Mouse (Mus musculus) kidney, adult 2 months (tissue): ENCODE measurements around the gene Kcnb1. TPM values are rescaled to one million over a fixed set of nuclear protein-coding genes. Genes with fewer than 3 reads are reported as not detected.
A peak's percentile ranks its signal among the peaks of the same experiment; 100 is the strongest.

Experiments
- DNase-seq: peaks from one replicate; pipeline ENCODE4 v3.0.0; 2021
- H3K27ac ChIP-seq: fragments of 200-500 bp; 2 replicates; pipeline ENCODE4 v1.5.1; 2012; ENCODE audit warnings: low read depth, low read length, control low read depth, inconsistent platforms; ENCODE audit not compliant: insufficient read depth
- H3K27me3 ChIP-seq: fragments of 200-500 bp; replicated peaks from 2 replicates; pipeline ENCODE4 v1.6.1; 2012; ENCODE audit warnings: mild to moderate bottlenecking, moderate library complexity, low read length, inconsistent platforms; ENCODE audit not compliant: control insufficient read depth, insufficient read depth
- H3K36me3 ChIP-seq: fragments of 200-500 bp; 2 replicates; pipeline ENCODE4 v1.6.1; 2012; ENCODE audit warnings: mild to moderate bottlenecking, moderate library complexity, low read length, inconsistent platforms; ENCODE audit not compliant: control insufficient read depth, insufficient read depth
- H3K4me1 ChIP-seq: fragments of 200-500 bp; 2 replicates; pipeline ENCODE4 v1.6.1; 2011; ENCODE audit warnings: low read length; ENCODE audit not compliant: control insufficient read depth, insufficient read depth
- H3K4me3 ChIP-seq: fragments of 200-500 bp; 2 replicates; pipeline ENCODE4 v1.5.1; 2011; ENCODE audit warnings: mild to moderate bottlenecking, low read depth, low read length, control low read depth; ENCODE audit not compliant: insufficient read depth
- CTCF ChIP-seq: fragments of 200-500 bp; conservative IDR thresholded peaks from 2 replicates; pipeline ENCODE4 v1.5.1; 2011; ENCODE audit warnings: low read depth, mild to moderate bottlenecking, control low read depth, low read length, moderate library complexity, mixed read lengths; ENCODE audit not compliant: insufficient read depth, insufficient read length
- POLR2A ChIP-seq: fragments of 200-500 bp; IDR thresholded peaks from one replicate; pipeline ENCODE4 v1.6.1; 2011; ENCODE audit warnings: low read depth, low read length, control low read depth
- WGBS: fragments of 180-500 bp; shearing (Covaris S2); methylation state at CpG from one replicate; pipeline ENCODE4 v1.1.7; 2018; 5-methylcytosine and 5-hydroxymethylcytosine counted together
- polyA plus RNA-seq: library from polyadenylated mRNA; depleted of rRNA; stranded (reverse); fragments of >200 nt; gene quantifications from 2 replicates; pipeline ENCODE4 v1.2.3, GENCODE M21; 2012; rRNA removed

The Kcnb1 gene
- polyA plus RNA-seq, 1 experiment, result 2.9 TPM

GRCm38 (mm10) chr2:167055386-167055785, 134.6 kb downstream of the Kcnb1 start:
- 26% methylated on average over 15 of the region's 15 CpGs for WGBS
- TF ChIP-seq POLR2A, result no peak
- no peak for TF ChIP-seq CTCF
- Histone ChIP-seq H3K36me3 (peaks cover 18% of the 10 kb centered on the region; the same call in 1 of the 2 replicates), H3K4me3 (no peak overlapping the region), H3K27ac (no peak overlapping the region), H3K27me3 (no peaks in the 10 kb centered on the region), H3K4me1 (peaks cover 23% of the 10 kb centered on the region; the same call in 1 of the 2 replicates)
- peak; percentile 78 for DNase-seq

DNA sequence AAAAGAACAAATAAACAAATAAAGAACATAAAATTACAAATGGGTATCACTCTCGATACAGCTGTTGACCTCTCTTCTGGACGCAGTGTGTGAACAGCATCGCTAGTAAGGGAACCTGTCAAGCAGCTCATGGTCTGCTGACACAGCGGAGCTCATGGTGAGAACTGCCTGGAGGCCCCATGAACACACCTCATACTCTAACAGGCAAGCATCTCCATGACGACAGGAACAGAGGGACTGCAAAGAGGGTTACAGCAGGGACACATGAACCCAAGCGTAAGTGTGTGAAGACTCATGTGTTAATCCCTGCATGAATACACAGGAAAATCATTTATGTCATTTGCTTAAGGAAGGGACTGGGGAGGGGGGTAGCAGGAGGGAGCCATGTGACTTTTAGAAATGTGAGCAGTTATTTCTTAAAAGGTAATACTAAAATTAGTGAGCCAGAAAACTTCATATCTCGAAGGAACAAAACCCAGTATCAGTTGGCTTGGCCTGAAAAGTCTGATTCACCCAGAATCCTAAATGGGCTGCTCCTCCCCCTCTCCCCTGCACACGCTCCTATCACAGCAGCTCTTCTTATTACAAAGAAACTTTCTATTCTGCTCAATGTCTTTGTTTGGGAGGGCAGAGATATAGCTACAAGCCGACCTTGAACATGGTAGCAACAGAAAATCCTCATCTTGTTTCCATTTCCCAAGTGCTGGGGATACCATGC, 136.7 kb downstream of the Kcnb1 start:
- Histone ChIP-seq H3K4me1 (peaks cover 17% of the 10 kb centered on the region; the same call in 1 of the 2 replicates), H3K36me3 (peaks cover 19% of the 10 kb centered on the region), H3K27me3 (no peaks in the 10 kb centered on the region), H3K27ac (no peak overlapping the region), H3K4me3 (no peak overlapping the region)
- no peak for DNase-seq
- TF ChIP-seq POLR2A, result no peak
- TF ChIP-seq CTCF, result no peak
- 32% methylated on average over 9 of the region's 9 CpGs for WGBS

GRCm38 (mm10) chr2:167048698-167049358, 141.1 kb downstream of the Kcnb1 start:
- H3K4me1 ChIP-seq, result peaks cover 2% of the 10 kb centered on the region; the same call in 1 of the 2 replicates
- H3K36me3 ChIP-seq, result peaks cover 15% of the 10 kb centered on the region
- 88% methylated on average over 8 of the region's 8 CpGs for WGBS
- no peak overlapping the region for H3K27ac ChIP-seq
- no peak overlapping the region for H3K4me3 ChIP-seq
- H3K27me3 ChIP-seq, result no peaks in the 10 kb centered on the region
- TF ChIP-seq POLR2A (no peak), CTCF (no peak)
- no peak for DNase-seq

DNA sequence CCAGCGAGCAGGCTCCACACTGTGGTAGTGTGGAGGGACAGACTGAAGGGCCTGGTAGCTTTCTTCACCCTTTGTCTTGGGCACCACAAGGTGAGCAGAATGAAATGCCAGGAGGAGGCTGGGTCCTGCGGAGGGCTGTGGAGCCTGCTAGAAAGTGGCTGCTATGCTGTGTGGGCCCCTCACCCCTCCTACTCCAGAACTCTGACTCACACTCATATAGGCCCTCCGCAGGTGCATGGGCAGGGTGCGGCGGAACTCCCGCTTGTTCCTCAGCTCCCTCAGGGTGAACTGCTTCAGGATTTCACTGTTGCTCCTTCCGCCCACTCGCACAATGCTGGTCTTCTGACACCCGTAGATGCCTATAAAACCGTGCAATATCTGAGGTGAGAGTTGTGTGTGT, 141.7 kb downstream of the Kcnb1 start:
- Histone ChIP-seq H3K27me3 (no peaks in the 10 kb centered on the region), H3K36me3 (peaks cover 16% of the 10 kb centered on the region), H3K27ac (no peak overlapping the region), H3K4me3 (no peak overlapping the region), H3K4me1 (peaks cover 2% of the 10 kb centered on the region; the same call in 1 of the 2 replicates)
- no peak for DNase-seq
- no peak for TF ChIP-seq CTCF
- no peak for TF ChIP-seq POLR2A
- WGBS, result 91% methylated on average over 10 of the region's 10 CpGs

Other genes with a start within 250 kb of the Kcnb1 start
- gene Stau1, start 193.9 kb downstream of the Kcnb1 start, polyA plus RNA-seq, result 25.7 and 34.2 TPM in 2 replicates
- gene Ddx27, start 175.0 kb downstream of the Kcnb1 start, polyA plus RNA-seq, result 14.9 and 15.0 TPM in 2 replicates
- 58.7 and 60.9 TPM in 2 replicates for gene Znfx1, start 127.1 kb downstream of the Kcnb1 start, polyA plus RNA-seq
- 8.3 and 11.2 TPM in 2 replicates for gene Ptgis, start 50.4 kb upstream of the Kcnb1 start, polyA plus RNA-seq
- 51.5 and 54.2 TPM in 2 replicates for gene B4galt5, start 159.0 kb upstream of the Kcnb1 start, polyA plus RNA-seq
- 226 and 357 TPM in 2 replicates for gene Slc9a8, start 231.6 kb upstream of the Kcnb1 start, polyA plus RNA-seq